Mouse (Mus musculus): ENCODE measurements around the gene Ccdc91. TPM values are rescaled to one million over a fixed set of nuclear protein-coding genes. Genes with fewer than 3 reads are reported as not detected.

The Ccdc91 gene
- polyA plus RNA-seq, 1 experiment from 2014 or later, result 31.4 TPM

- ATAC-seq, result no peak
- Histone ChIP-seq H3K4me1 (no peaks in the 10 kb centered on the region), H3K9me3 (replicated peaks) (no peaks in the 10 kb centered on the region), H3K36me3 (ENCODE audit: poor library complexity, severe bottlenecking) (no peaks in the 10 kb centered on the region), H3K4me2 (no peak overlapping the region), H3K9ac (no peak overlapping the region), H3K4me3 (no peak overlapping the region), H3K27ac (no peak overlapping the region), H3K27me3 (no peaks in the 10 kb centered on the region)
- WGBS, result 81% methylated on average over 4 of the region's 4 CpGs
Measured at GRCm38 (mm10) chr6:147661841-147662240, 186.2 kb downstream of the Ccdc91 start.

GRCm38 (mm10) chr6:147662610-147663009 is 187.0 kb downstream of the Ccdc91 start:
- ATAC-seq, result no peak
- no peaks in the 10 kb centered on the region for H3K9me3 ChIP-seq (replicated peaks)
- H3K36me3 ChIP-seq (ENCODE audit: poor library complexity, severe bottlenecking), result no peaks in the 10 kb centered on the region
- H3K4me3 ChIP-seq, result no peak overlapping the region
- no peaks in the 10 kb centered on the region for H3K27me3 ChIP-seq
- no peaks in the 10 kb centered on the region for H3K4me1 ChIP-seq
- 73% methylated on average over 2 of the region's 2 CpGs for WGBS
- no peak overlapping the region for H3K4me2 ChIP-seq
- H3K9ac ChIP-seq, result no peak overlapping the region
- no peak overlapping the region for H3K27ac ChIP-seq

GRCm38 (mm10) chr6:147664339-147664738 is 188.7 kb downstream of the Ccdc91 start:
- H3K27me3 ChIP-seq, result no peaks in the 10 kb centered on the region
- 58% methylated on average over 3 of the region's 3 CpGs for WGBS
- no peak overlapping the region for H3K4me2 ChIP-seq
- no peak overlapping the region for H3K4me3 ChIP-seq
- ATAC-seq, result no peak
- H3K9me3 ChIP-seq (replicated peaks), result no peaks in the 10 kb centered on the region
- no peaks in the 10 kb centered on the region for H3K4me1 ChIP-seq
- no peaks in the 10 kb centered on the region for H3K36me3 ChIP-seq (ENCODE audit: poor library complexity, severe bottlenecking)
- no peak overlapping the region for H3K27ac ChIP-seq
- no peak overlapping the region for H3K9ac ChIP-seq

- Histone ChIP-seq H3K4me1 (no peaks in the 10 kb centered on the region), H3K27me3 (no peaks in the 10 kb centered on the region), H3K9me3 (replicated peaks) (no peaks in the 10 kb centered on the region), H3K36me3 (ENCODE audit: poor library complexity, severe bottlenecking) (no peaks in the 10 kb centered on the region), H3K4me2 (no peak overlapping the region), H3K27ac (no peak overlapping the region), H3K9ac (no peak overlapping the region), H3K4me3 (no peak overlapping the region)
- ATAC-seq, result no peak
- 90% methylated on average over 1 of the region's 1 CpGs for WGBS
Measured at GRCm38 (mm10) chr6:147671366-147671765, 195.7 kb downstream of the Ccdc91 start.

- Histone ChIP-seq H3K4me2 (no peak overlapping the region), H3K4me3 (no peak overlapping the region), H3K27ac (no peak overlapping the region), H3K27me3 (no peaks in the 10 kb centered on the region), H3K4me1 (no peaks in the 10 kb centered on the region), H3K9me3 (replicated peaks) (no peaks in the 10 kb centered on the region), H3K36me3 (ENCODE audit: poor library complexity, severe bottlenecking) (no peaks in the 10 kb centered on the region), H3K9ac (no peak overlapping the region)
- ATAC-seq, result no peak
- 71% methylated on average over 2 of the region's 2 CpGs for WGBS
Measured at GRCm38 (mm10) chr6:147672481-147672880, 196.9 kb downstream of the Ccdc91 start.

GRCm38 (mm10) chr6:147675022-147675733 is 199.6 kb downstream of the Ccdc91 start:
- H3K4me1 ChIP-seq, result no peaks in the 10 kb centered on the region
- no peak overlapping the region for H3K4me2 ChIP-seq
- no peak overlapping the region for H3K9ac ChIP-seq
- ATAC-seq, result no peak
- H3K27ac ChIP-seq, result no peak overlapping the region
- H3K36me3 ChIP-seq (ENCODE audit: poor library complexity, severe bottlenecking), result no peaks in the 10 kb centered on the region
- 91% methylated on average over 7 of the region's 7 CpGs for WGBS
- no peaks in the 10 kb centered on the region for H3K27me3 ChIP-seq
- H3K4me3 ChIP-seq, result no peak overlapping the region
- H3K9me3 ChIP-seq (replicated peaks), result no peaks in the 10 kb centered on the region

- WGBS, result 92% methylated on average over 1 of the region's 1 CpGs
- no peak overlapping the region for H3K9ac ChIP-seq
- no peak overlapping the region for H3K4me3 ChIP-seq
- H3K27ac ChIP-seq, result no peak overlapping the region
- no peak for ATAC-seq
- no peak overlapping the region for H3K4me2 ChIP-seq
- no peaks in the 10 kb centered on the region for H3K4me1 ChIP-seq
- H3K36me3 ChIP-seq (ENCODE audit: poor library complexity, severe bottlenecking), result no peaks in the 10 kb centered on the region
- H3K27me3 ChIP-seq, result no peaks in the 10 kb centered on the region
- H3K9me3 ChIP-seq (replicated peaks), result no peaks in the 10 kb centered on the region
Measured at GRCm38 (mm10) chr6:147676214-147676613, 200.6 kb downstream of the Ccdc91 start.

Other genes with a start within 250 kb of the Ccdc91 start
- gene Pthlh, start 211.6 kb upstream of the Ccdc91 start, polyA plus RNA-seq (2015; fragmentation: Nextera tagmentation; extraction: Ambion mirVana), result 1.6 and 2.8 TPM in 2 replicates

All from forebrain, embryonic 13.5 days (tissue).